Mouse (Mus musculus): ENCODE measurements around the gene Vmn1r11. TPM values are rescaled to one million over a fixed set of nuclear protein-coding genes. Genes with fewer than 3 reads are reported as not detected.

Gene Vmn1r11
- polyA plus RNA-seq (2016; fragmentation: Nextera tagmentation; extraction: Ambion mirVana): not detected in 2 replicates

DNA sequence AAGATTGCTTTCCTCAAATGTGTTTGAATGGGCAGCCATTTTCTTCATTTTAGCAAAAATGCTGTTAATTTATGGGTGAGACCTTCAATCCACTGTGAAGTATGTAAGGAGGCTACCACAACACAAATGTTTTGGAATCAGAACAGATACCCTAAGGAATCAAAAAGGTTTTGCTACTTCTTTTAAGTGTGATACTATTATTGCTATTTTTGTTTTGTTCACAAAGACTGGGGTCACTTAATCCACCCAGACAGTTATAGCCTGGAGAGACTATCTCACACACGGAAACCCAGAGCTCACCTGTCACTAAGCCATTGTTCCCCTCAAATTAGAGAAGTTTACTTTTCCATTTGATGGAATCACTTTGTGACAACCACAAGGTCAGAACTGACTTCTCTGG is at the start of gene Vmn1r11:
TSS of gene Vmn1r11 (plus strand) at position 301 of the 400 bp plus-strand sequence.
- no peaks in the 10 kb centered on the region for H3K27me3 ChIP-seq (ENCODE audit: insufficient read depth, poor library complexity, severe bottlenecking)
- H3K36me3 ChIP-seq: no peaks in the 10 kb centered on the region
- no peaks in the 10 kb centered on the region for H3K4me1 ChIP-seq (replicated peaks)
- H3K9me3 ChIP-seq: no peaks in the 10 kb centered on the region
- 89% methylated on average over 1 of the region's 1 CpGs for WGBS
- no peak for DNase-seq (ENCODE audit: low spot score)
- H3K4me3 ChIP-seq: no peak within 1 kb of the TSS
- no peak within 1 kb of the TSS for H3K27ac ChIP-seq

DNA sequence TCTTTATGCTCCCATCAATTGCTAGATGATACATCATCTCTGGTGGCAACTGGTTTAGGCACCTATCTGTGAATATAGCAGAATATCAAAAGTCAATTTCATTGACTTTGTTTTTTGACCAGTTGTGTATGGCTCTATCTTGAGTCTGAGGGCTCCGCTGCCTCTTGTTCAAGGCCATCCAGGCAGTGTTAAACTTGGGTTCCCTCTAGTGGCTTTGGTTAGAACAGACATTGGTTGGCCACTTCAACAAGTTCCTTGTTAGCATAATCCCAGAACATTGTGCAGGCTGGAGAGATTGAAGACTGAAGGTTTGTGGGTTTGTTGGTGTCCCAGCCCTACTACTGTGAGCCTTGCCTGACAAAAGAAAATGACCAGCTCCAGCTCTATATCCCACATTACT is 26.9 kb upstream of the Vmn1r11 start:
- DNase-seq (ENCODE audit: low spot score): no peak
- WGBS: 75% methylated on average over 1 of the region's 1 CpGs
- no peak overlapping the region for H3K27ac ChIP-seq
- no peaks in the 10 kb centered on the region for H3K4me1 ChIP-seq (replicated peaks)
- H3K9me3 ChIP-seq: no peaks in the 10 kb centered on the region
- no peaks in the 10 kb centered on the region for H3K27me3 ChIP-seq (ENCODE audit: insufficient read depth, poor library complexity, severe bottlenecking)
- H3K4me3 ChIP-seq: no peak overlapping the region
- H3K36me3 ChIP-seq: no peaks in the 10 kb centered on the region

DNA sequence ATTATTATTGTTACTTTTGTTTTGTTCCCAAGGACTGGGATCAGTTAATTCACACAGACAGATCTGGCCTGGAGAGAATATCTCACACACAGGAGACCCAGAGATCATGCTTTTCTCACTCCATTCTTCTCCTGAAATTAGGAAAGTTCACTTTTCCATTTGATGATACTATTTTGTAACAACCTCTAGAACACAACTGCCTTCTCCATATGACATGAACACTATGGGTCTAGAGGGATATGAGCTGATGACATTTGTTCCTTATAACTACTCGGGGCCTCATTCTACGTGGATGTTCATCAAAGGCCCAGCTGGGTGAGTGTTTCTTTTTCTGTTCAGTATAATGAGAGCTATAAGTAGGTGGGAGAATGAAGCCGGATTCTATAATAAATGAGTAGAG is 24.1 kb upstream of the Vmn1r11 start, which contains the start of gene Vmn1r10:
TSS of gene Vmn1r10 (plus strand) at position 301 of the 400 bp plus-strand sequence.
- Histone ChIP-seq H3K4me3 (no peak within 1 kb of the TSS), H3K4me1 (replicated peaks) (no peaks in the 10 kb centered on the region), H3K27me3 (ENCODE audit: insufficient read depth, poor library complexity, severe bottlenecking) (no peaks in the 10 kb centered on the region), H3K9me3 (no peaks in the 10 kb centered on the region), H3K36me3 (no peaks in the 10 kb centered on the region), H3K27ac (no peak within 1 kb of the TSS)
- no peak for DNase-seq (ENCODE audit: low spot score)
- 84% methylated on average over 3 of the region's 3 CpGs for WGBS

DNA sequence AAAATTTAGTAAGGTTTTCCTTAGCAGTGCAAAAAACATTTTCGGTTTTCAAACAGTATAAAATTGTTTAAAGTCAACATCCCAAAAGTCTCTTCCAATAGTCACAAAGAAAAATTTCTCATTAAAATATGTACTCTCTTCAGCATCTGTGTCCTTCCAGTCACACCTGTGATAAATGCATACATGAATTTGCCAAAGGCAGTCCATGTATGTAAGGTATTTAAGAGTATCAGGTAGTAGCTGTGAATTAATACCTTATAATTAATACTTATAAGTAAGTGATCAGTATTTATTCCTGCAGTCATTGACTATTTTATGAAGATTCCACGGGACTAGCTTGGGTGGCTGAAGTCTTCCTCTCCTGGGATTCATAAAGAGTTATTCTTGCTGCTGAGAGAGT is 23.4 kb downstream of the Vmn1r11 start, which contains the start of gene Vmn1r12:
TSS of gene Vmn1r12 (plus strand) at position 301 of the 400 bp plus-strand sequence.
- 85% methylated on average over 2 of the region's 2 CpGs for WGBS
- no peak within 1 kb of the TSS for H3K27ac ChIP-seq
- DNase-seq (ENCODE audit: low spot score): no peak
- no peak within 1 kb of the TSS for H3K4me3 ChIP-seq
- no peaks in the 10 kb centered on the region for H3K36me3 ChIP-seq
- H3K4me1 ChIP-seq (replicated peaks): no peaks in the 10 kb centered on the region
- H3K27me3 ChIP-seq (ENCODE audit: insufficient read depth, poor library complexity, severe bottlenecking): no peaks in the 10 kb centered on the region
- no peaks in the 10 kb centered on the region for H3K9me3 ChIP-seq

Other genes with a start within 250 kb of the Vmn1r11 start
- gene Nt5c3, start 209.5 kb upstream of the Vmn1r11 start, polyA plus RNA-seq (2016; fragmentation: Nextera tagmentation; extraction: Ambion mirVana): 66.4 and 73.5 TPM in 2 replicates
- 0.27 and 0.47 TPM in 2 replicates for gene Vmn1r4, start 209.4 kb upstream of the Vmn1r11 start, polyA plus RNA-seq (2016; fragmentation: Nextera tagmentation; extraction: Ambion mirVana)
- gene Vmn1r5, start 163.2 kb upstream of the Vmn1r11 start, polyA plus RNA-seq (2016; fragmentation: Nextera tagmentation; extraction: Ambion mirVana): not detected in 2 replicates
- gene Vmn1r6, start 136.2 kb upstream of the Vmn1r11 start, polyA plus RNA-seq (2016; fragmentation: Nextera tagmentation; extraction: Ambion mirVana): not detected in 2 replicates
- gene Vmn1r7, start 108.1 kb upstream of the Vmn1r11 start, polyA plus RNA-seq (2016; fragmentation: Nextera tagmentation; extraction: Ambion mirVana): not detected in 2 replicates
- not detected in 2 replicates for gene Vmn1r8, start 101.2 kb upstream of the Vmn1r11 start, polyA plus RNA-seq (2016; fragmentation: Nextera tagmentation; extraction: Ambion mirVana)
- gene Vmn1r9, start 66.7 kb upstream of the Vmn1r11 start, polyA plus RNA-seq (2016; fragmentation: Nextera tagmentation; extraction: Ambion mirVana): not detected in 2 replicates
- gene Vmn1r10, start 24.0 kb upstream of the Vmn1r11 start, polyA plus RNA-seq (2016; fragmentation: Nextera tagmentation; extraction: Ambion mirVana): not detected in 2 replicates
- not detected in 2 replicates for gene Vmn1r12, start 23.5 kb downstream of the Vmn1r11 start, polyA plus RNA-seq (2016; fragmentation: Nextera tagmentation; extraction: Ambion mirVana)
- gene Vmn1r13, start 69.8 kb downstream of the Vmn1r11 start, polyA plus RNA-seq (2016; fragmentation: Nextera tagmentation; extraction: Ambion mirVana): not detected in 2 replicates
- gene Vmn1r14, start 98.2 kb downstream of the Vmn1r11 start, polyA plus RNA-seq (2016; fragmentation: Nextera tagmentation; extraction: Ambion mirVana): not detected in 2 replicates
- gene Vmn1r15, start 124.5 kb downstream of the Vmn1r11 start, polyA plus RNA-seq (2016; fragmentation: Nextera tagmentation; extraction: Ambion mirVana): not detected in 2 replicates
- not detected in 2 replicates for gene Vmn1r16, start 196.0 kb downstream of the Vmn1r11 start, polyA plus RNA-seq (2016; fragmentation: Nextera tagmentation; extraction: Ambion mirVana)
- not detected in 2 replicates for gene Vmn1r17, start 230.3 kb downstream of the Vmn1r11 start, polyA plus RNA-seq (2016; fragmentation: Nextera tagmentation; extraction: Ambion mirVana)

Data from hindbrain, embryonic 10.5 days (tissue).